Mouse (Mus musculus) cerebellum, adult 11-12 months (tissue): ENCODE measurements around the gene Atp2c1.

Experiments
- DNase-seq: peaks from one replicate; pipeline ENCODE4 v3.0.0; 2022

The Atp2c1 gene

GRCm38 (mm10) chr9:105527219-105527618, at the start of gene Atp2c1:
Gene Atp2c1 (minus strand): TSS chr9:105527319.
- DNase-seq = no peak

- no peak for DNase-seq
These were observed 30.3 kb upstream of the Atp2c1 start for GRCm38 (mm10) chr9:105557452-105557851.

- no peak for DNase-seq
These were observed 29.1 kb upstream of the Atp2c1 start for GRCm38 (mm10) chr9:105556141-105556735.

GRCm38 (mm10) chr9:105554439-105554807, 27.3 kb upstream of the Atp2c1 start:
- no peak for DNase-seq

GRCm38 (mm10) chr9:105553629-105554438, 26.7 kb upstream of the Atp2c1 start:
- DNase-seq = no peak

DNA sequence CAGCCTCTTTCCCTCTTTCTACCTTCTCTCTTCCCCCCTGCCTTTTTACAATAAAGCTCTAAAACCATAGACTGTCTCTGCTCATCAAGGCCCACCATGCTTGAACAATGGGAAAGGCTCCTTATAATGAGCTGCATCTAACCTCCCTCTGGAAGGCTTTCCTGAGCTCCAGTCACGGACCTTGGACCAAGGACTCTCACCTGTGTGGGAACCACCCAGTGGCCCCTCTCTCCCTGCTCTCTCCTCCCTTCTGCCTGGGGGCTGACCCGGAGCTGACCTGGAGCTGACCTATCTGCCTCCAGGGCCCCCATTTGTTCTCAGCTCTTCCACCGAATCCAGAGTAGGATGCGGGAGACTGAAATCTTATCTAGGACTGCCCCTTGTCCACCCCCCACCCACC, 24.3 kb upstream of the Atp2c1 start:
- no peak for DNase-seq

GRCm38 (mm10) chr9:105549096-105549495, 22.0 kb upstream of the Atp2c1 start:
- DNase-seq = no peak

GRCm38 (mm10) chr9:105544013-105544750, 17.1 kb upstream of the Atp2c1 start:
- no peak for DNase-seq

DNA sequence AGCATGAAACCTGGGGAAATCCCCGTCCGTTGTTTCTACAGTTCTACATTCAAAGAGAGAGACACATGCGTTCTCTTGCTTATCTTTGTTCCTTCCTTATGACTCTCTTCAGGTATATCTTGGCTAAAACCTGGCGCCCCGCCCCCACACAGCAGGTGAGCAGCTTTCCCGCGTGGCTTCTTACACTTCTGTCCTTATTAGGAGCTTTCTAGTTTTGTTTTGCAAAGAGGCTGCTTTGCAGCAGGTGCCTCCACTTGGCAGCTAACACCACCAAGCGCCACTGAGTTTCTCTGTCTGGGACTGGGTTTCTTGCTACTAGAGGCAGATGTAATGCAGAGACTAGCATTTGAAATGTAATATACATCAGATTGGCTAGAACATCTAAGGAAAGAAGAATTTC, 10.4 kb upstream of the Atp2c1 start:
- DNase-seq = no peak

GRCm38 (mm10) chr9:105536877-105537276, 9.8 kb upstream of the Atp2c1 start:
- no peak for DNase-seq

- DNase-seq = no peak
These were observed 1.8 kb downstream of the Atp2c1 start for GRCm38 (mm10) chr9:105525355-105525754.

- peak; percentile 83 for DNase-seq
These were observed 4.1 kb downstream of the Atp2c1 start for GRCm38 (mm10) chr9:105523038-105523437.

GRCm38 (mm10) chr9:105522063-105522462, 5.1 kb downstream of the Atp2c1 start:
- DNase-seq = no peak

- DNase-seq = no peak
These were observed 6.2 kb downstream of the Atp2c1 start for GRCm38 (mm10) chr9:105520776-105521552.

DNA sequence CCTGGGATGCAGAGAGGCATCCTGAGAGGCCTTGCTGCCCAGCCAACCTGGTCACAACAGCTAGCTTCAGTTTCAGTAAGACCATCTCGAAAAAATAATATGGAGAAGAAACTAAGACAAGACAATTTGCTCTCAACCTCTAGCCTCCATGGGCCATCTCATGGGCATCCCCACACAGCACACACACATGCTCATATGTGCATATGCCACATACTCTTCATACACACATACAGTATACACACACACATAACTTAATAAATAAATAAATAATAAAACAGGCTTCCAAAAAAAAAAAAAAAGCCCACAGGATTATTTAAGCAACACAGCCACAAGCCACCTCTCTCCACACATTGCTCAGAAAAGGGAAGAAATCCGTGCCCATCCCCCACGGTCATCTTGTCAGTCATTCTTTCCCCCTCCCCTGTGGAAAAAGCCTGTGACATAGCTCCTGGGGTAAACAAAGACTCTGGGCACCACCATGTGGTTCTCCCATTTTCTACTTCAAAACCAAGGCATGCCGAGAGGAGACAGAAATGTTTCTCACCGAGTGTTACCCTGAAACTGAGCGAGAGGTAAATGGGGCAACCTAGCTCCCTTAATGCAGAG, 7.7 kb downstream of the Atp2c1 start:
- no peak for DNase-seq

DNA sequence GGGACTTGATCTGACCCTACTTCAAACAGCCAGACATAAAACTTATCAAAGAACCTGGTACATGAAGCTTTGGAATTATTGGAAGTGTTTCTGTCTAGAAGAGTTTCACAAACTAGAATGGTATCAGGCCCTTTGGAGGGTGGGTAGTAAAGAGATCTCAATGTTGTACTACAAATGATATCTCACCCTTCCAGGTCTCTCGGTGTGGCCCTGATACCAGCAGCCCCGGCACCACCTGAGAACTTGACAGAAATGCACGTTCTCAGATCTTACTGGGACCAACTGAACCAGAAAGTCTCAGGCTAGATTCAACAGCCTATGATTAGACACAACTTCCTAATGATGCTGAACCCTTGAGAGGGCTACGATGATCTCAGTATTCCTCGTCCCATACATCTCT, 23.4 kb downstream of the Atp2c1 start:
- DNase-seq = no peak

DNA sequence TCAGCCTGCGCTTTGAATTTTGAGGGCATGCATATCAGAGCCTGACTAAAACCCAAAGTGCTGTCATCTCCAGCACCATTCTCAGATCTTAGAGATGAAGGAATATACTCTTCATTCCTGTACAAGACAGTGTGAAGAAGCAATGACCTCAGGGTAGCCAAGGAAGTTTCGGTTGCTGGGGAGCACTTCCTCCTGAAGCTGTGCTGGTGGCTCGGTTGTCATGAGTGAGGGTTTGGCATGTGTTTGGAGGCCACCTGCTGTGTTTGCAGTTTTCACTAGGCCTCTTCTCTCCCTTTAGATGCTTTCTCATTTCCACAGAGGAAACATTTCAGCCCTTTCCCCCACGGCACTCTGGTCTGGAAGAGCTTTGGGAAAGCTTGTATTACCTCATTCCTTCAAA, 24.7 kb downstream of the Atp2c1 start:
- DNase-seq = no peak

DNA sequence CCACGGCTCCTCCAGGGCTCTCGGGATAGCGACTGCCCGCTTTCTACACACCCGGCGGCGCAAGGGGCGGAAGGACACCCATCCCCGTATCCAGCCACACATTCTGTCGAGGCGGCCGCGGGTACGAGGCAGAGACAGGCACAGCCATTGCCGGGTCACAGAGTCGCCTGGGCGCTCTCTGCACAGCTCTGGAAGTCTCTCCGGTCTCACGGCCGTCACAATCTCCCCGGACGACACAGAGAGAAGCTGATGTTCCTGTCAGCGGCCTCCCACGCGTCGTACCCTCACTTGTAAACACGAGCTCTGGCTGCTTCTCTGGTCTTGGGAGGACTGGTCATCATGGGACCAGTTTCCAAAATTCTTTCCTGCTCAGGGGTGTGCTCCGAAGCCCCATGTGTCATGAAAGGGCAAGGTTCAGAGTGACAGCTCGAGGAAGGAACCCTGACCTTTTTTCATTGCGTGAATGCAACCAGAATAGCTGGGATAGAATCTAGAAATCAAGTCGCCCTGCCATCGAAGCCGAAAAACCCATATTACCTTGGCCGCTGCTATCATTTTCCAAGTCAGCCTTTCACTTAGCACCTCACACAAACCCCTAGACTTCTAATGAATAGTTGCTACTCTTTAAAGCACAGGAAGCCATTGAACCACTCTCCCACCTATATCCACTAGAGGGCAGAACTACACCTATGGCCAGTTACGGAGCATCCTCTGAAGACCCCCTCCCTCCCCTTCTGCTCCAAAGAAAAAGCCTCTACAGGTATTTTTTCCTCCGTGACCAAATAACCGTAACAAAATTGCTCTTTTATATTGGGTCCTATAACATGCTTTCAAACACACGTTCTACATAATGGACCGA, 31.6 kb downstream of the Atp2c1 start:
- DNase-seq = peak; percentile 68

- DNase-seq = peak; percentile 98
These were observed 32.4 kb downstream of the Atp2c1 start for GRCm38 (mm10) chr9:105494553-105495315.

DNA sequence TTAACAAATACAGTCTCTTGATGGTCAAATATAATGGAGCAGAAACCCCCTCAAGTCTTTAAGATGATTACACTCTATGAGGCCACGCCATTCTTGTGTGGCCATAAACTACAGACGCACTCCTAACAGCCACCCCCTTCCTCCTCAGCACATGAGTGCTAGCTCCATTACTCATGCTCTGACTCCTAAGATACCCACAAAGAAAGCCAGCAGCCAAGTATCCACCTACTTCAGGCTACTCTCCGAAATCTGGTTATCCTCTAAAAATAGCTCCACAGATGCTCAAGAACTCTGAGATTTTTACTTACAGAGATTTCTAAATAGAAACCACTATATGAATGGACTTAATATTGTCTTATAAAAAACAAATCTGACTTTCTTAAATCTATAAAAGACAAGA, 34.4 kb downstream of the Atp2c1 start:
- no peak for DNase-seq

DNA sequence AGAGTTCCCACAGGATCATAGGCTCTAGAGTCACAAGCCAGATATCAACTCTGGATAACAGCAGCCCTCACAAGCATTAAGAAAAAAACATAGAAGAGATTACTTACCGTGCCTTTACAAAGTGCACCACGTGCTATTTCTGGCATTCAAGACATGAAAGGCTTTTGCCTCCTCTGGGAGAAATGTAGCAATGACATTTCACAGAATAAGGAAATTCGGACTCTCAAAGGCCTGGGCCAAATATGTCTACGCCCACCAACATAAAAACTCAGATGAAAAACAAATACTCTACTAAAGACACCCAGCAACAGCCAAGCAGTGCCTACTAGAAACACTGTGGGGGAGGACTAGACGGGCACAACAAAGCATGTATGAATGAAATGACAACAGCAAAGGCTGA, 38.8 kb downstream of the Atp2c1 start:
- DNase-seq = no peak
